Mouse (Mus musculus): ENCODE measurements around the gene Magi2. TPM values are rescaled to one million over a fixed set of nuclear protein-coding genes. Genes with fewer than 3 reads are reported as not detected.
A peak's percentile ranks its signal among the peaks of the same experiment; 100 is the strongest.

Gene Magi2
- polyA plus RNA-seq, 1 experiment from 2014 or later: 9.3 TPM

DNA sequence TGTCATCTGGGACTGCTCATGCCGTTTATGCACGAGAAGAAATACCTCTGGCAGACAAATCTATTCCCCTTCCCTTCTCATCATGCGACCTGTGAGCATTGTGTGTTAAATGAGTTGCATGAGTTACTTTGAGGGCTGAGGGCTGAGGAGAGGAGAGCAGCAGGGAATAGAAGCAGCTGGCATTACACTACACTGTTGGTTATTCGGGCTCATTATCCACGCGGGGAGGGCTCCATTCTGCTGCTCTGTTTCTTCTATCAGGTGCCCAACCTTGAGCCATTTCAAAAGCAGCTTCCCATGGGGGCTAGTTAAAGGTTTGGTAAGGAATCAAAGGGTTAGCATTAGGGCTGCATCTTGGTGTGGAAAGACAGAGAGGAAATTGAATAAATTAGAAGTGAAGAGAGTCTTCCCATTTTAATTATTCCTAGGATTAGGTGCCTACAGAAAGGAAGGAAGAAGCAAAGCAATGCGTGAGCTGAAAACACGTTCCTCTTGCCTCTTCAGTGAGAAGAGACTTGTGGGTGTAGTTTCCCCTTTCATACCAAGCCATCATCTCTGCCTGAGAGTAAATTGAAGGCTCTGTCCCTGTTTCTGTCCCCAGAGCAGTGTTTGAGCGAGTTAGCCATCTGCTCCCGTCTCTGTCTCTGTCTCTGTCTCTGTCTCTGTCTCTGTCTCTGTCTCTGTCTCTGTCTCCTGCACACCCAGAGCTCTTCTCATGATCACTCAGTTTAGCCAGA is 1396.2 kb downstream of the Magi2 start:
- Histone ChIP-seq H3K9me3 (ENCODE audit: control insufficient read depth, low read length) (no peaks in the 10 kb centered on the region), H3K9ac (ENCODE audit: low read depth, low read length) (no peak overlapping the region), H3K27me3 (ENCODE audit: control insufficient read depth, insufficient read depth, low read length) (no peaks in the 10 kb centered on the region), H3K4me3 (ENCODE audit: low read length) (no peak overlapping the region), H3K4me1 (ENCODE audit: control insufficient read depth, insufficient read depth, low read length) (no peaks in the 10 kb centered on the region), H3K4me2 (replicated peaks; ENCODE audit: low read depth, low read length) (no peak overlapping the region), H3K36me3 (ENCODE audit: control insufficient read depth, insufficient read depth, low read length) (no peaks in the 10 kb centered on the region), H3K27ac (ENCODE audit: low read depth, low read length) (no peak overlapping the region)
- WGBS: 74% methylated on average over 10 of the region's 10 CpGs
- no peak for ATAC-seq (ENCODE audit: low FRiP score, low TSS enrichment)

DNA sequence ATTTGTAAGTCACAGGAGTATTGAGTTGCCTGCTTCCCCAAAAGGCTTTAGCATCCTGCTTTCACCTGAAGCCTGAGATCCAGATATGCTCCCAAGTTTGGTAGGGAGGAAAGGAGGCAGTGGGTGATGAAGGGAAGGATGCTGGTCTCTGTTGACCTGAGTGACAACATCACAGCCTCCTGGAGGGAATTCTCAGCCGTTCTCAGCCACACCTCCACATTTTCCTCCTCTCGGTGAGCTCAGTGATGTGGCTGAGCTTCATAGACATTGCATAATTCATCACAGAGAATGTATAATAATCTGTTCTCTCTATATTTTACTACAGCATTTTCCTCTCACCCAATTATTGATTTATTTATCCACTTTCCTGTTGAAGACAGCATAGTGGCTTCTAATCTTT is 1398.3 kb downstream of the Magi2 start:
- Histone ChIP-seq H3K27me3 (ENCODE audit: control insufficient read depth, insufficient read depth, low read length) (no peaks in the 10 kb centered on the region), H3K9ac (ENCODE audit: low read depth, low read length) (no peak overlapping the region), H3K4me1 (ENCODE audit: control insufficient read depth, insufficient read depth, low read length) (no peaks in the 10 kb centered on the region), H3K36me3 (ENCODE audit: control insufficient read depth, insufficient read depth, low read length) (no peaks in the 10 kb centered on the region), H3K9me3 (ENCODE audit: control insufficient read depth, low read length) (no peaks in the 10 kb centered on the region), H3K4me2 (replicated peaks; ENCODE audit: low read depth, low read length) (no peak overlapping the region), H3K4me3 (ENCODE audit: low read length) (no peak overlapping the region), H3K27ac (ENCODE audit: low read depth, low read length) (no peak overlapping the region)
- no peak for ATAC-seq (ENCODE audit: low FRiP score, low TSS enrichment)
- 79% methylated on average over 2 of the region's 2 CpGs for WGBS

DNA sequence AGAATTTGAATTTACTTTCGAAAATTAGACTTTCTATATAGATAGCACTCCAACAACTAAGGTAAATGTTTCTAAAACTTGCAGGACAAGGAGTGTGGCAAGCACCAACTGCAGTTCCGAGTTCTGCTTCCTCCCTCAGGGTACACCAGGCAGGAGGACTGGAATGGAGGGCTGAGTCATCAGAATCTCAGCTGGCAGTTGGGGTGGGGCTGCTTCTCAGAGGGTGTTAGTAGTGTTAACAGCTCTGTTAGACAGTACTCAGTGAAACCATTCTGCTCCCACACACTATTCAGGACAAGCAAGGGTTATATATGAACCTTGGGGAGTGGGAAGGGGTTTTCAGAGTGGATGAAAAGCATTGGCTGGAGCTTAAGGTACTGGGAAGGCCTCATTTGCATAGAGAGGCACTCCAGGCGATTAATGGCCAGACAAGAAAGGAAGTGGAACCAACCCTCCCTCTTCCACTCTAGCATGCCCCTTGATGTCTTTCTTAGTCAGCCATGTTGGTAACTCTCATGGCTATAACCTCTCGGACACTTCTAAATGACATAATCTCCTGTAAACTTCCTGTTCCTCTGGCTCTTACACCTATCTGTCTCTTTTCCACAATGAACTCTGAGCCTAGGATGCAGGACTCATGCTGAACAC is 1402.2 kb downstream of the Magi2 start:
- Histone ChIP-seq H3K4me3 (ENCODE audit: low read length) (no peak overlapping the region), H3K9ac (ENCODE audit: low read depth, low read length) (no peak overlapping the region), H3K4me2 (replicated peaks; ENCODE audit: low read depth, low read length) (no peak overlapping the region), H3K27ac (ENCODE audit: low read depth, low read length) (no peak overlapping the region), H3K36me3 (ENCODE audit: control insufficient read depth, insufficient read depth, low read length) (no peaks in the 10 kb centered on the region), H3K27me3 (ENCODE audit: control insufficient read depth, insufficient read depth, low read length) (no peaks in the 10 kb centered on the region), H3K4me1 (ENCODE audit: control insufficient read depth, insufficient read depth, low read length) (no peaks in the 10 kb centered on the region), H3K9me3 (ENCODE audit: control insufficient read depth, low read length) (no peaks in the 10 kb centered on the region)
- 69% methylated on average over 4 of the region's 4 CpGs for WGBS
- ATAC-seq (ENCODE audit: low FRiP score, low TSS enrichment): no peak

DNA sequence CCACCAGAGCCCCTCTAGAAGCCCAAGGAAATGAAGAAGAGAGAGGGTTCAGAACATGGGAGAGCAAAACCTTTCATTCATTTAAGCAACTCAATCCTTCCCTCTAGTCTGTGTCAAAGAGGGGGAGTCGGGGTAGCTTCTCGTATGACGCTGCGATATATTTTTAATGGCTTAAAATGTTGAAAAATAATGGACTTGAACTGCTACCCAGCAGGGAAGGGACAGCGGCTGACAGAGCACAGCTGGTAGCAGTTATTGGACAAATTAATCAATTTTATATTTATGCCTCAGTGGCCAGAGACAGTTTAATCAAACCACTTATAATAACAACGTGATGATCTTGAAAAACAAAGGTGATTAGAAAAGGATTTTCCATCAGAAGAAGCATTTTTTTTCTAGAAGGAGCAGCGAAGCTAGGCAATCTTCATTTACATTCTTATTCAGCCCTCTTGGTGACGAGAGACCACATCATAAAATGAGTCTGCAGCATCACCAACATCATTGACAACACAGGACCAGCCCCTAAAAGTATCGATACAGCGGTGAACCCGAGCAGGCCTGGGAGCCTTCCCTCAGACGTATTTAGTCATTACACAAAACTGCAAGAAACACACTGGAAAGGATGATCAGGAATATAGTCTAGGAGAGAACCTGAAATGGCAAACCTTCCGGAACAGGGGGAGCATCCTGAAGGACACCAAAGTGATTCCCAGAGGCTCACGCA is 1407.4 kb downstream of the Magi2 start:
- no peaks in the 10 kb centered on the region for H3K36me3 ChIP-seq (ENCODE audit: control insufficient read depth, insufficient read depth, low read length)
- H3K4me3 ChIP-seq (ENCODE audit: low read length): no peak overlapping the region
- no peak overlapping the region for H3K4me2 ChIP-seq (replicated peaks; ENCODE audit: low read depth, low read length)
- no peak overlapping the region for H3K27ac ChIP-seq (ENCODE audit: low read depth, low read length)
- 43% methylated on average over 14 of the region's 14 CpGs for WGBS
- H3K4me1 ChIP-seq (ENCODE audit: control insufficient read depth, insufficient read depth, low read length): no peaks in the 10 kb centered on the region
- no peaks in the 10 kb centered on the region for H3K9me3 ChIP-seq (ENCODE audit: control insufficient read depth, low read length)
- ATAC-seq (ENCODE audit: low FRiP score, low TSS enrichment): peak; percentile 77
- no peak overlapping the region for H3K9ac ChIP-seq (ENCODE audit: low read depth, low read length)
- H3K27me3 ChIP-seq (ENCODE audit: control insufficient read depth, insufficient read depth, low read length): no peaks in the 10 kb centered on the region

DNA sequence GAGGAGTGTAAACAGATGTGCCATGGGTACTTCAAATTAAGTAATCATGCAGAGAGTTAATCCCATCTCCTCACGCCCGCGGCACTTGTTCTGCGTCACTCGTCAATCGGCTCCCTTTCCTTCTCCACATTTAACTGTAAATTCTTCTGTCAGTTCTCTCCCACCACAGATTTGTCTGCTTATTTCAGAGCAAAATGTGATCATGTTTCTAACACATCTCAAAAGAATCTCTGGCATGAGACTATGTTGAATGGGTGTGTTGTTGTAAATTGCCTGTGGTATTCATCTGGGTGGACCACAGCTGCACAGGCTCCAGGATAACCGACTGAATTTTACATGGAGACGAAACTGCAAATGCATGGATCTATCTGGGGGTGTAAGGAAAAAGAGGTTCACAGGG is 1408.0 kb downstream of the Magi2 start:
- Histone ChIP-seq H3K4me1 (ENCODE audit: control insufficient read depth, insufficient read depth, low read length) (no peaks in the 10 kb centered on the region), H3K27ac (ENCODE audit: low read depth, low read length) (no peak overlapping the region), H3K9me3 (ENCODE audit: control insufficient read depth, low read length) (no peaks in the 10 kb centered on the region), H3K36me3 (ENCODE audit: control insufficient read depth, insufficient read depth, low read length) (no peaks in the 10 kb centered on the region), H3K4me2 (replicated peaks; ENCODE audit: low read depth, low read length) (no peak overlapping the region), H3K4me3 (ENCODE audit: low read length) (no peak overlapping the region), H3K9ac (ENCODE audit: low read depth, low read length) (no peak overlapping the region), H3K27me3 (ENCODE audit: control insufficient read depth, insufficient read depth, low read length) (no peaks in the 10 kb centered on the region)
- no peak for ATAC-seq (ENCODE audit: low FRiP score, low TSS enrichment)
- WGBS: 70% methylated on average over 8 of the region's 8 CpGs

DNA sequence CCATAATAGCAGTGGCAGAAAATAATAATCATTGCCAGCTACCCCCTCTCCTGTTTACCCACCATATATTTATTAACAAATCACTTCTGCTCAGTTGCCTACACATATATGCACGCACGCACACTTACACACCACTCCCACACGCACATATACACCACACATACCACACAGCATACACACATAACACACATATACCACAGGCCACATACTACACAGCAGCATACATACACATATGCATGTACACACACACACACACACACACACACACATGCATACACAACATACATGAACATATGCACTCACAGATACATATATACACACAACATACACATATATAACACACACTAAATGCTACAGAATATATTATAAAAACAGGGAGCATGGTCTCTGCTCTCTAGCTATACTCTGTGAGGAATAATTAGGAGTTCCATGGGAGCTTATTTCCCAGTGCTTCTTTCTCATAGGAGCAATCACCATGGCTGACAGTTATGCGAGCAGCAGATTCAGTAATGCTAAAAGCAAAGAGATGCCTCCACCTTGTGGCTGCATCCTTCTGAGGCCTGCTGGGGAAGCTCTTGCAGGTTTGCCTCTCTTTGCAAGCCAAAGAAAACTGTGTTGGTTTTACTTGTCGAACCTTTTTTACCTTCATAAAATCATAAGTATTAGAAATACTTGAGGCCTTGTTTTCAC is 1410.6 kb downstream of the Magi2 start:
- Histone ChIP-seq H3K36me3 (ENCODE audit: control insufficient read depth, insufficient read depth, low read length) (no peaks in the 10 kb centered on the region), H3K27ac (ENCODE audit: low read depth, low read length) (no peak overlapping the region), H3K4me1 (ENCODE audit: control insufficient read depth, insufficient read depth, low read length) (no peaks in the 10 kb centered on the region), H3K9me3 (ENCODE audit: control insufficient read depth, low read length) (no peaks in the 10 kb centered on the region), H3K4me3 (ENCODE audit: low read length) (no peak overlapping the region), H3K27me3 (ENCODE audit: control insufficient read depth, insufficient read depth, low read length) (no peaks in the 10 kb centered on the region), H3K9ac (ENCODE audit: low read depth, low read length) (no peak overlapping the region), H3K4me2 (replicated peaks; ENCODE audit: low read depth, low read length) (no peak overlapping the region)
- peak; percentile 48; the same call in 1 of the 2 replicates for ATAC-seq (ENCODE audit: low FRiP score, low TSS enrichment)
- WGBS: 77% methylated on average over 5 of the region's 5 CpGs

DNA sequence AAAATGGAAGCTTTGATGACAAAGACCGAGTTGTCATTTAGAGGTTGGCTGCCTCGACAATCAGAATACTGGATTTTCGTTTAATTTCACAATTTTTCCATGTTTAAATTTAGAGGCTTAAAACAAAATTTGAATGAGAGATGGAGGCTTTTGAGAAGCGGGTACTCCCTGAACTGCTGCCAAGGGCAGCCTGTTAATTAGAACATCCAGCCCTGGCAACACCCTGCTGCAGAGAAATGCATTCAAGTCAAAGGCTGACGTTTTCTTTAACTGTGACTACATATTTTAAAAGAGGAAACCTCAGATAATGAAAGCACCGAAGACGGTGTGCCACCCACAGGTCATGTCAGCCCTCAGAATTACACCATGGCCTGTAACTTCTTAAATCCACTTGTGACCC is 1415.4 kb downstream of the Magi2 start:
- Histone ChIP-seq H3K4me1 (ENCODE audit: control insufficient read depth, insufficient read depth, low read length) (no peaks in the 10 kb centered on the region), H3K27ac (ENCODE audit: low read depth, low read length) (no peak overlapping the region), H3K27me3 (ENCODE audit: control insufficient read depth, insufficient read depth, low read length) (no peaks in the 10 kb centered on the region), H3K9me3 (ENCODE audit: control insufficient read depth, low read length) (0 out of 2 replicates have a peak, but pooled peaks cover 4% of the 10 kb centered on the region), H3K4me3 (ENCODE audit: low read length) (no peak overlapping the region), H3K9ac (ENCODE audit: low read depth, low read length) (no peak overlapping the region), H3K36me3 (ENCODE audit: control insufficient read depth, insufficient read depth, low read length) (no peaks in the 10 kb centered on the region), H3K4me2 (replicated peaks; ENCODE audit: low read depth, low read length) (no peak overlapping the region)
- no peak for ATAC-seq (ENCODE audit: low FRiP score, low TSS enrichment)
- WGBS: 76% methylated on average over 7 of the region's 7 CpGs

DNA sequence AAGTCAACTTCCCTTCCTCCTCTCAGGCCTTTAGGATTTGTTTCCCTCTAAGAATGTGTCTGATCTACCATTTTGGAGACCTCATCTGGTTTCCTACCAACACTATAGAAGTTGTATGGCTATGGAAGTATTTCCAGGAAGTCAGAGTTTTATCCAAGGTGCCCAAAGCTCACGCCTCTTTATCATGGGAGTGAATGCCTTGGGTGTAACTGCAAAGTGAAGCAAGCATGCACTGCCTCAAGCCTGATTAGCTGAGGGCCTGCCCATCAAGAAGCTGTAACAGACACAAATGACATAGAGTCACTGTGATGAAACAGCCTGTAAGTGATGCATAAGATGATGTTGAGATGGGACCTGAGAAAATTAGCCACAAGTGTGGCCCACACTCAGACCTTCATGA is 1416.9 kb downstream of the Magi2 start:
- 81% methylated on average over 1 of the region's 1 CpGs for WGBS
- H3K4me3 ChIP-seq (ENCODE audit: low read length): no peak overlapping the region
- H3K27me3 ChIP-seq (ENCODE audit: control insufficient read depth, insufficient read depth, low read length): no peaks in the 10 kb centered on the region
- H3K9me3 ChIP-seq (ENCODE audit: control insufficient read depth, low read length): 0 out of 2 replicates have a peak, but pooled peaks cover 4% of the 10 kb centered on the region
- no peaks in the 10 kb centered on the region for H3K36me3 ChIP-seq (ENCODE audit: control insufficient read depth, insufficient read depth, low read length)
- no peak overlapping the region for H3K27ac ChIP-seq (ENCODE audit: low read depth, low read length)
- no peaks in the 10 kb centered on the region for H3K4me1 ChIP-seq (ENCODE audit: control insufficient read depth, insufficient read depth, low read length)
- ATAC-seq (ENCODE audit: low FRiP score, low TSS enrichment): no peak
- H3K9ac ChIP-seq (ENCODE audit: low read depth, low read length): no peak overlapping the region
- no peak overlapping the region for H3K4me2 ChIP-seq (replicated peaks; ENCODE audit: low read depth, low read length)
